Mouse (Mus musculus) B cell, adult 2 months (primary cell): ENCODE data around the gene Arg1.

ENCODE experiments used
- DNase-seq, 2 experiments: peaks; one replicate each; pipeline ENCODE4 v3.0.0; 2022

Arg1 gene

GRCm38 (mm10) chr10:24926962-24927720 is at the start of gene Arg1:
TSS of gene Arg1 (minus strand) at chr10:24927484.
- no peak for DNase-seq

- DNase-seq, result no peak
Observed at GRCm38 (mm10) chr10:24973845-24974514, 46.7 kb upstream of the Arg1 start.

DNA sequence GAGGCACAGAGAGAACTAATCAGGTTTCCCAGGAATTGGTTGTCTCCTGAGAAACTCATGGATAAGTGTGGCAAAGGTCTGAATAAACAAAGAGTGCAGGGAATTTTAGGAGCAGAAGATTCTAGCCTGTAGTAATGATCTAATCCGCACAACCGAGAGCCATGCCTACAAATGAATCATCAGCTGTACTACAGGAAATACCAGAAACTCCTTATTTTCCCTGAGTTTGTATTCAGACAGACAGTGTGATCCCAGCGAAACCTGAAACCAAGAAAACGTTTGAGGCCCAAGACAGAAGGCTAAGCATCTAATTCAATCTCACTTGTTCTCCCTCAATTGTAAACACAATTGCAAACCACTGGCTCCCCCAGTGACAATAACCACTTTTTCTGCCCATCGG is 46.1 kb upstream of the Arg1 start:
- no peak for DNase-seq

DNA sequence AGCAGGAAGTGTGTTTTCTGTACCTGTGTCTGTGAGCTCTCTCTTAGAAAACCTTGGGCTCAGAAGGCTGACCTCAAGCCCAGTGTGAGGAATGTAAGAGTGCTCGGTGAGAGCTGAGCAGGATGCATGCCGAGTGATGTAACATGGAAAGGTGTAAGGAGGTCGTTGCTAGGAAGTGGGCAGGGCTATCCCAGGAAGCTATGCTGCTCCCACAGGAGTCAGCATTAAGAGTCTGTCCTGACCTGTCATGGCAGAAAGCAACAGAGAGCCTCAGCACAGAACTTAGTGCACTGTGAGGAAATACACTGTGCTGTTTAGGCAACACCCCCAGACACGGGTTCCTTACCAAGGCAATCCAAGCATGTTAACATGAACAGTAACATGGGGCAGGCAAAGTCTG is 45.6 kb upstream of the Arg1 start:
- no peak for DNase-seq

DNA sequence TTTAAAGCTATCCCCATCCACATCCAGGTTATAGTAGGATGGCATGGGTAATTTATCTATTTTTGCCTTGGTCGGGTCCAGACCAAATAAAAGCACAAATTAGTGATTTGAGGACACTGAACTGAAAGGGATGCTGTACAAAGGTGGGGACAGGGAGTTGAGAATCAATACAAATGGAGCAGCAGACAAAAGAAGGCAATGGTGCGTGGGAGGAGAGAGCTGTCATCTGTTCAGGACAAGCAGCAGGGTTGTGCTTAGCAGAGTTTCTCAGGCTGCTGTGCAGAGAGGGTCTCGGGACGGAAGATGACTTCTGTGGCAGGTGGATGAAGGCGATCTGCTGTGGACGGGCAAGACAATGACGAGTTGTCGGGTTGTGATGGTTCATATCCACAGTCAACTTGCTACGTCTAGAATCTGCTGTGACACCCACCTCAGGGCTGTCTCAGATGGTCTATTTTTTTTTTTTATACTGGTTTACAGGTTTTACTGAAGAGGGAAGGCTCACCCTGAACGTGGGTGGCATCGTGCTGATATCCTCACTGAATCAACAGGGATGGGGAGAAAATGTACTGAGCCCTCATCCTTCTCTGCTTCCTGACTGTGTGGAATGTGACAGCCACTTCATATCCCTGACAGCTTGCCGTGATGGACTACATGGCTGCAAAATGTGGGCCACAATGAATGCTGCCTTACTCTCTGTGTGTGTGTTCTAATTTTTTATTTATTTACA is 38.7 kb upstream of the Arg1 start:
- DNase-seq, result no peak

- DNase-seq, result no peak
Observed at GRCm38 (mm10) chr10:24961889-24962288, 34.6 kb upstream of the Arg1 start.

GRCm38 (mm10) chr10:24961112-24961511 is 33.8 kb upstream of the Arg1 start:
- no peak for DNase-seq

DNA sequence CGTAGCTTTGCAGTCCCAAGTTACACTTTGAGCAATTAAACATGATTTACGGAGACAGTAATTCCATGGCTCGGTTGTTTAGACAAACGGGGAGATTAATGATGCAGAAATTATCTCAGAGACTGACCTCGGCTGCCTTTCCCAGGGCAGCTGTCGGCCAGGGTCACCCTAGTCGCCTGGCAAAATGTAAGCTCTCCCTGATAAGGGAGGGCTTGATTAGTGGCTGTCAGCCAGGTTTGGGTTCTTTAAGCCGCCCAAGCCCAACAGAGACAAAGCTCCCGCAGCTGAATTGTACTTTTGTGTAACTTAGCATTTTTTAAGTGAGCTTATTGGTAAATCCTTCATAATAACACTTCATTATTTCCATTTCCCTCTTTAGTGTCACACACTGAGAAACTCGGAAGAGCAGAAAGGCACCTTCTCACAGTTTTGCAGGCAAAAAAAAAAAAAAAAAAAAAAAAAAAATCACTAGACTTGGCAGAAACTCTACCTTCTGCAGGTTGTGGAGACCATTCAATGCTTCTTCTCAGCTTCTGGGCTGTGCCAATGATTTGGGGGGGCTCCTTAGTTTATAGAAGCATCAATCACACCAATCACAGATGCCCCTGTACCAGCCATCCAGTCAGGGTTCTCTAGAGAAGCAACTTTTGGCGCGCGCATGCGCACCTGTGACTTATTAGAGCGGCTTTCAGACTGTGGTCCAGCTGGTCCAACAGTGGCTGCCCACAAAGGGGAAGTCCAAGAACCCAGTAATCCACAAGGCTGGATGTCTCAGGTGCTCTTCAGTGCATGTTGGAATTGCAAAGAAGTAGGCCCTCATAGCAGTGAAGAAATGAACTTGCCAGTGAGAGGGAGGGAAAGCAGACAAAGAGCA is 32.0 kb upstream of the Arg1 start:
- DNase-seq, result no peak

- DNase-seq, result no peak
Observed at GRCm38 (mm10) chr10:24958280-24959042, 31.2 kb upstream of the Arg1 start.

GRCm38 (mm10) chr10:24953876-24954275 is 26.6 kb upstream of the Arg1 start:
- DNase-seq, result no peak

DNA sequence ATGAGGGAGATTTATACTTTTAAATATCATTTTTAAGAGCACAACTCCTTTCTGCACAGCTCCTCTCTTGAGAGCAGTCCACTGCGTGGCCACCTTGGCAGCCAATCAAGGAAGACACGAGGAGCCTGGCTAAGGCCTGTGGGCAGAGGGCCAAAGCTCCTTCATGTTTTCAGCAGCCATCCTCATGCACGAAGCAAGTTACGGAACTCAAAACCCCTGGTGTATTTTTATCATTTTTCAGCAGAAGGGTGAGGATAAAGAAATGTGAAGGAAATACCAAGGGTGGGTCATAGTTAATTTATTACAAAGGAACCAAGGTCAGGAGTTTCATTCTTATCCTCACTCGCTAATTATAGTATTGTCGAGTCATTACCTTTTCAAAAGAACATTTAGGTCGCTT is 25.3 kb upstream of the Arg1 start:
- no peak for DNase-seq

- no peak for DNase-seq
Observed at GRCm38 (mm10) chr10:24951575-24951974, 24.3 kb upstream of the Arg1 start.

- no peak for DNase-seq
Observed at GRCm38 (mm10) chr10:24950223-24950622, 22.9 kb upstream of the Arg1 start.

GRCm38 (mm10) chr10:24948278-24948677 is 21.0 kb upstream of the Arg1 start:
- DNase-seq, result no peak

DNA sequence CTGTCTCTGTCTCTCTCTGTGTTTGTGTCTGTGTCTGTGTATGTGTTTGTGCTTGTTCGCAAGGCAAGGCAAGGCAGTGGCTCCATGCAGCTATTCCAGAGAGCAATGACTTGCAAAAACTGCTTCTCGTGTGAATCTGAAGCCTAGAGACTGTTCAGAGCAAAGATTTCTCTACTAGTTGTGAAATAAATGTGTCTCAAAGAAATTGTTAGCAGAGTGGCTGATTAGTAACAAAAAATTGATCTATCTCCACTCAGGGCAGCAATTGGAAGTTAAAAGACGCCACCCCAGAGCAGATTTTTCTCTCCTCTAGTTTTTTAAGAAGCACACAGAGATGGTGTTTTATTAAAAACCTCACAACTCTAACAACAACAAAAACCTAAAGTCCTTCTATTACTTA is 20.6 kb upstream of the Arg1 start:
- no peak for DNase-seq

GRCm38 (mm10) chr10:24930143-24930542 is 2.9 kb upstream of the Arg1 start:
- DNase-seq, result no peak

GRCm38 (mm10) chr10:24928072-24928471 is 788 bp upstream of the Arg1 start:
- peak; percentile 10 to 19 for DNase-seq

DNA sequence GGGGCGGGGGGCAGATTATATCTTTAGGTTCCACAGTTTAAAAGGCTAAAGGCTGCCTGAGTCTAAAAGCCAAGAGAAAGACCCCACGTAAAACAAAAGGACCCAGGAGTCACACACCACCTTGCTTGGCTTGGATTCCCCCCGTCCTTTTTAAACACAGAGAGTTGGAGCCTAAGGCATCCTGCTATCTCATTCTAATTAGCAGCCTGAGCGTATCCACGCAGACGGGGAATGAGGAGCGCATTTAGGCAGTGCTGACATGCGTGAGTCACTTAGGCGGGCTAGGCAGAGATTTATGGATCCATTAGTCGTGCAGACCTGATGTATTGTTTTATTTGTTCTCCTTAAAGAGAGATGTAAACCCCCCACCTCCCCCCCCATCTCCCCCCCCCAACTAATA is 904 bp downstream of the Arg1 start:
- DNase-seq, result no peak

DNA sequence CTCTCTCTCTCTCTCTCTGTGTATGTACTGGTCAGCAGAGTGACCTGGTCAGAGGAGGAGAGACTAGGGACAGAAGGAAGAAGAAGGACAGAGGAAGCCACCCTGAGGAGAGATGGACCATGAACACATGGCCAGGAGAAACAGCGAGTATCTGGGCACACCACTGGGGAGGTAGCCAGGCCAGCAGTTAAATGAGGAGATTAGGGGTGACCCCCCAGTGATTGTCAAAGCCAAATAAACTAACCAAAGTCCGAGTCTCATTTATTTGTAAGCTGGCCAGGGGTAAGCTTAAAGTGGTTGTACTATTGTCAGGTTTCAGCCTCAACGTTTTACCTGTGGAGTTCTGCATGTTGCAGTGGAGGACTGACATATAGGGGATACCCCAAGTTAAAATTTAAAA is 3.0 kb downstream of the Arg1 start:
- no peak for DNase-seq

DNA sequence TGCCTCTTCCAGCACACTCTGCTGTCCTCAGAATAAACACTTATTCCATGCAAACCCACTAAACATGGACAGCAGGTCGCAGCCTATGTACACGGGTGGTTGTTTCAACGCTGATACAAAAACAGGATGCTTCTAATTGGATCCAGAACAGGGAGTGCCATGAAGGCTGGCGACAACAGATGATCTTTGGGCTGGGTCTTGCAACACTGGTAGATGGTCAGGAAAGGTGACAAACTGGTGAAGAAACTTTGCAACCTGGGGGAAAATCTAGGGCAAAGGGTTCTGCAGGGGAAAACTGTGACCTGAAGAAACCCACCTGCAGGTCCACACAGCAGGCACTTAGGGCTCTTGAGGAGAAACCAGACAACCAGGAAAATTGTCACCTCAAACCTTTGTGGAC is 4.3 kb downstream of the Arg1 start:
- DNase-seq, result no peak

DNA sequence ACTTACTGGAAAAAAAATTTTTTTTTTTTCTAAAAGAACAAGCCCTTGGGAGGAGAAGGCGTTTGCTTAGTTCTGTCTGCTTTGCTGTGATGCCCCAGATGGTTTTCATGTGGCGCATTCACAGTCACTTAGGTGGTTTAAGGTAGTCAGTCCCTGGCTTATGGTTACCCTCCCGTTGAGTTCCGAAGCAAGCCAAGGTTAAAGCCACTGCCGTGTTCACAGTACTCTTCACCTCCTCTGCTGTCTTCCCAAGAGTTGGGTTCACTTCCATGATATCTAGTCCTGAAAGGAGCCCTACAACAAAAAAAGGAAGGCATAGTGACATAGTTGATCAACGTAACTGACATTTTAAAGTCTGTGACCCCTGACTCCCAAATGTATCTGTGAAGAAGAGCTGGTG is 11.8 kb downstream of the Arg1 start:
- no peak for DNase-seq

GRCm38 (mm10) chr10:24912576-24912975 is 14.7 kb downstream of the Arg1 start:
- no peak for DNase-seq
